Mouse (Mus musculus) thymus, postnatal 14 days (tissue): Measurements from ENCODE around the gene Taf11.

ENCODE experiments used
- DNase-seq: peaks from one replicate; pipeline ENCODE4 v3.0.0; 2021

Gene Taf11

GRCm38 (mm10) chr17:27909622-27910500 lies at the start of gene Taf11:
TSS of gene Taf11 (minus strand) at chr17:27909844.
- DNase-seq, result peak; percentile 87

GRCm38 (mm10) chr17:27957649-27958048 lies 48.0 kb upstream of the Taf11 start:
- DNase-seq, result no peak

GRCm38 (mm10) chr17:27954629-27955402 lies 45.2 kb upstream of the Taf11 start:
- DNase-seq, result no peak

- DNase-seq, result no peak
These were observed 43.5 kb upstream of the Taf11 start for GRCm38 (mm10) chr17:27953136-27953535.

GRCm38 (mm10) chr17:27947155-27947554 lies 37.5 kb upstream of the Taf11 start:
- no peak for DNase-seq

- no peak for DNase-seq
These were observed 36.7 kb upstream of the Taf11 start for GRCm38 (mm10) chr17:27946371-27946770.

- no peak for DNase-seq
These were observed 36.0 kb upstream of the Taf11 start for GRCm38 (mm10) chr17:27945546-27946216.

- DNase-seq, result no peak
These were observed 32.5 kb upstream of the Taf11 start for GRCm38 (mm10) chr17:27942131-27942530.

- no peak for DNase-seq
These were observed 32.1 kb upstream of the Taf11 start for GRCm38 (mm10) chr17:27941698-27942097.

GRCm38 (mm10) chr17:27941178-27941577 lies 31.5 kb upstream of the Taf11 start:
- DNase-seq, result no peak

GRCm38 (mm10) chr17:27940352-27940751 lies 30.7 kb upstream of the Taf11 start:
- DNase-seq, result no peak

GRCm38 (mm10) chr17:27939028-27939427 lies 29.4 kb upstream of the Taf11 start:
- no peak for DNase-seq

GRCm38 (mm10) chr17:27938121-27938754 lies 28.6 kb upstream of the Taf11 start:
- DNase-seq, result no peak

- DNase-seq, result no peak
These were observed 27.5 kb upstream of the Taf11 start for GRCm38 (mm10) chr17:27937054-27937615.

GRCm38 (mm10) chr17:27935091-27935490 lies 25.4 kb upstream of the Taf11 start:
- DNase-seq, result no peak

- no peak for DNase-seq
These were observed 24.7 kb upstream of the Taf11 start for GRCm38 (mm10) chr17:27934136-27934910.

- DNase-seq, result no peak
These were observed 22.2 kb upstream of the Taf11 start for GRCm38 (mm10) chr17:27931826-27932225.

- no peak for DNase-seq
These were observed 20.6 kb upstream of the Taf11 start for GRCm38 (mm10) chr17:27930291-27930690.

- DNase-seq, result no peak
These were observed 15.9 kb upstream of the Taf11 start for GRCm38 (mm10) chr17:27925504-27925903.

- no peak for DNase-seq
These were observed 15.4 kb upstream of the Taf11 start for GRCm38 (mm10) chr17:27925054-27925453.

GRCm38 (mm10) chr17:27922174-27922712 lies 12.6 kb upstream of the Taf11 start:
- no peak for DNase-seq
